Mouse (Mus musculus) limb, embryonic 15.5 days (tissue): ENCODE measurements at regions not wholly inside any gene's neighbourhood (a gene's known extent, or its start where the extent isn't known, plus 50 kb on each side); places are given as distances from the start of the nearest gene placed in this dataset.

Source experiments
- ATAC-seq: fragments of 200-750 bp; cut with Nextera tagmentation; 2 replicates; pipeline ENCODE4 v1.8.0; 2017; ENCODE audit warnings: low read depth, moderate TSS enrichment; ENCODE audit not compliant: insufficient number of reproducible peaks, low FRiP score, low TSS enrichment
- H3K27ac ChIP-seq: fragments of 300-500 bp; sonication (generic); 2 replicates; pipeline ENCODE4 v1.5.1; 2015; ENCODE audit warnings: moderate library complexity, mild to moderate bottlenecking, inconsistent platforms
- H3K27me3 ChIP-seq: fragments of 300-500 bp; sonication (generic); 2 replicates; pipeline ENCODE4 v1.6.1; 2015; ENCODE audit warnings: inconsistent platforms
- H3K36me3 ChIP-seq: fragments of 300-500 bp; sonication (generic); 2 replicates; pipeline ENCODE4 v1.6.1; 2015; ENCODE audit warnings: inconsistent platforms
- H3K4me1 ChIP-seq: fragments of 300-500 bp; sonication (generic); 2 replicates; pipeline ENCODE4 v1.6.1; 2015; ENCODE audit warnings: inconsistent platforms
- H3K4me2 ChIP-seq: fragments of 300-500 bp; sonication (generic); 2 replicates; pipeline ENCODE4 v1.6.1; 2015; ENCODE audit warnings: mild to moderate bottlenecking, inconsistent platforms
- H3K4me3 ChIP-seq: fragments of 300-500 bp; sonication (generic); 2 replicates; pipeline ENCODE4 v1.5.1; 2015; ENCODE audit warnings: mild to moderate bottlenecking, inconsistent platforms
- H3K9ac ChIP-seq: fragments of 300-500 bp; sonication (generic); 2 replicates; pipeline ENCODE4 v1.6.1; 2015; ENCODE audit warnings: inconsistent platforms
- H3K9me3 ChIP-seq: fragments of 300-500 bp; sonication (generic); 2 replicates; pipeline ENCODE4 v1.6.1; 2016; ENCODE audit warnings: inconsistent platforms
- WGBS: fragments of 180-500 bp; shearing (Covaris S2); methylation state at CpG from one replicate; pipeline ENCODE4 v1.1.7; 2015; 5-methylcytosine and 5-hydroxymethylcytosine counted together

DNA sequence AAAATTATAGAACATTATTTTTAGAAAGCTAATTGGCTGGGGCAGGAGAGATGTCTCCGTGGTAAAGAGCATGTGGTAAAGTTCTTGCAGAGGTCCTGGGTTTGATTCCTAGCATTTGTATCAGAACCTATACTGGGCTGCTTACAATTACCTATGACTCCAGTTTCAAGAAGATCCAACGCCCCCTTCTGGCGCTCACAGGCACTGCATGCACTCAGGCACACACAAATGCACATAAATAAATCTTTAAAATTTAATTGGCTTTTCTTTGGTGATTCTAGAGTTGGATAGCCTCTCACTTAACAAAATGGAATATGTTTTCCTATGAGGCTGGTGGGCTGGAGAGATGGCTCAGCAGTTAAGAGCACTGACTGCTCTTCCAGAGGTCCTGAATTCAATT lies 219.0 kb upstream of the Amigo2 start:
- no peak for ATAC-seq
- 60% methylated on average over 3 of the region's 3 CpGs for WGBS
- Histone ChIP-seq H3K9ac (no peak overlapping the region), H3K4me2 (no peak overlapping the region), H3K4me1 (peaks cover 14% of the 10 kb centered on the region), H3K9me3 (no peaks in the 10 kb centered on the region), H3K4me3 (no peak overlapping the region), H3K27ac (no peak overlapping the region), H3K27me3 (no peaks in the 10 kb centered on the region), H3K36me3 (no peaks in the 10 kb centered on the region)

DNA sequence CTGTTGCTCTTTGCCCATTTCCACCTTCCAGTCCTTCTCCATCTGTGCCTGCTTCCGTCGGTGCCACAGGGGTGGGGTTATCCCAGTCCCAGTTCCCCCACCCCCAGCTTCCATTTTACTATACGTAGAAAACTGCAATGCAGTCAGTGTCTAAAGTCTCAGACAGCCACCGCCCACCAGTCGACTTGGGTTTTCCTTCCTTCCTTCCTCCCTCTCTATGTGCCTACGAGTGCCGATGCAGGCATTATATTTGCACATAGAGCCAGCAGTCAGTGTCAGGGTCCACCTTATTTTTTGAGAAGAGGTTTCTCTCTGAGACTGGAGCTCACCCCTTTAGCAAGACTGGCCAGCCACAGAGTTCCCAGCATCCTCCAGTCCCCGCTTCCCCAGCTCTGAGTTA lies 218.3 kb upstream of the Amigo2 start:
- Histone ChIP-seq H3K9ac (no peak overlapping the region), H3K4me2 (no peak overlapping the region), H3K36me3 (no peaks in the 10 kb centered on the region), H3K27me3 (no peaks in the 10 kb centered on the region), H3K9me3 (no peaks in the 10 kb centered on the region), H3K4me3 (no peak overlapping the region), H3K4me1 (peaks cover 19% of the 10 kb centered on the region), H3K27ac (no peak overlapping the region)
- 74% methylated on average over 8 of the region's 8 CpGs for WGBS
- ATAC-seq, result no peak

DNA sequence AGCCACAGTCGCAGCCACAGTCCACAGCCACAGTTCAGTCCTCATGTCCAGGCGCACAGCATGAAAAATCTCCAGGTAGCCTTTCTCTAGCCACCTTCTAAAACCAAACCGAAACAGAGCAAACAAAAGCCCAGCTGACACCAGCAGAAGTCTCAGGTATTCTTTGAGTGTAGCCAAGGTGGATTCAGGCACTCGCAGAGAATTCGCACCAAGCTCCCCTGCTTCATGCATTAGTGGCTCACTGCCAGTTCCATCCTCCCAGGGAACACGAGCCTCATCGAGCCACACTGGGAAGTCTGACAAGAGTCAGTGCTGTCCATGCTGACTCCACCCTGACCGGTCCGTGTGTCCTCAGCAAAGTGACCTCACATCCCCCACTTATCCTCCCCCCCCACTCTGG lies 217.7 kb upstream of the Amigo2 start:
- no peak overlapping the region for H3K9ac ChIP-seq
- H3K4me3 ChIP-seq, result no peak overlapping the region
- peaks cover 18% of the 10 kb centered on the region; the same call in 1 of the 2 replicates for H3K4me1 ChIP-seq
- H3K4me2 ChIP-seq, result no peak overlapping the region
- H3K27ac ChIP-seq, result no peak overlapping the region
- peak; percentile 55; the same call in 1 of the 2 replicates for ATAC-seq
- H3K9me3 ChIP-seq, result no peaks in the 10 kb centered on the region
- 73% methylated on average over 9 of the region's 9 CpGs for WGBS
- H3K27me3 ChIP-seq, result no peaks in the 10 kb centered on the region
- H3K36me3 ChIP-seq, result no peaks in the 10 kb centered on the region

DNA sequence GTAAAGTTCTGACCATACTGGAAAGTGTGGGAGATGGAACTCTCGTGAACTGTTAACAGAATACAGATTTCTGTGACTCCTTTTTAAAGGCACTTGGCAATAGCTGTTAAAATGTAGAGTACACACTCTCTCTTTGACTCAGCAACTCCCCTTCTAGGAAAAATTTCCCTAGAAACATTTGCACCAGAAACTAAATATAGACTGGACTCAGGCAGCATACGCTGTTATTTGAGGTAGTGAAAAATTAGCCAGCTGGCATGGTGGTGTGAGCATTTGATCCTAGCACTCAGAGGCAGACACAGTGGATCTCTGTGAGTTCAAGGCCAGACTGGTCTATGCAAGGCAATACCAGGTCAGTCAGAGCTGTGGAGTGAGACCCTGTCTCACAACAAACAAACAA lies 215.5 kb upstream of the Amigo2 start:
- WGBS, result 29% methylated on average over 2 of the region's 2 CpGs
- ATAC-seq, result no peak
- H3K36me3 ChIP-seq, result no peaks in the 10 kb centered on the region
- H3K9ac ChIP-seq, result no peak overlapping the region
- H3K9me3 ChIP-seq, result no peaks in the 10 kb centered on the region
- H3K27me3 ChIP-seq, result no peaks in the 10 kb centered on the region
- H3K4me1 ChIP-seq, result peaks cover 25% of the 10 kb centered on the region; the same call in 1 of the 2 replicates
- no peak overlapping the region for H3K4me2 ChIP-seq
- H3K27ac ChIP-seq, result no peak overlapping the region; the same call in 1 of the 2 replicates
- H3K4me3 ChIP-seq, result no peak overlapping the region

DNA sequence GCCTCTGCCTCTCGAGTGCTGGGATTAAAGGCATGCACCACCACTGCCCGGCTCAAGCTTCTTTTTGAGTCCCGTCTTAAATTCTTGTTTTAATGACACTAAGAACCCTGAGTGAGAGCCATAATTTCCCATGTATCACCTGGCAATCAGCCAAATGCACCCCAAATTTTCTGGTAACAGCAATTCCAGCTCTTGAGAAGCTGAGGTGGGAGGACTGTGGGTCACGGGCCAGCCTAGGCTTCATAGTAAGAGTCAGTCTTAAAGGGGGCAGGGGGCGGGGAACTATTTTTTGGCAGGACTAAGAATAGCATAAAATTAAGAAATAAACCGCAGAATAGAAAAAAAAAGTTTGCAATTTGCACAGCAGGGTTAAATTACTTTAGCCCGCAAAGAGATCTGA lies 214.9 kb upstream of the Amigo2 start:
- no peak overlapping the region for H3K27ac ChIP-seq
- no peak overlapping the region for H3K9ac ChIP-seq
- no peak for ATAC-seq
- WGBS, result 63% methylated on average over 7 of the region's 7 CpGs
- no peak overlapping the region for H3K4me3 ChIP-seq
- peaks cover 25% of the 10 kb centered on the region; the same call in 1 of the 2 replicates for H3K4me1 ChIP-seq
- no peaks in the 10 kb centered on the region for H3K36me3 ChIP-seq
- H3K4me2 ChIP-seq, result no peak overlapping the region
- no peaks in the 10 kb centered on the region for H3K27me3 ChIP-seq
- no peaks in the 10 kb centered on the region for H3K9me3 ChIP-seq

DNA sequence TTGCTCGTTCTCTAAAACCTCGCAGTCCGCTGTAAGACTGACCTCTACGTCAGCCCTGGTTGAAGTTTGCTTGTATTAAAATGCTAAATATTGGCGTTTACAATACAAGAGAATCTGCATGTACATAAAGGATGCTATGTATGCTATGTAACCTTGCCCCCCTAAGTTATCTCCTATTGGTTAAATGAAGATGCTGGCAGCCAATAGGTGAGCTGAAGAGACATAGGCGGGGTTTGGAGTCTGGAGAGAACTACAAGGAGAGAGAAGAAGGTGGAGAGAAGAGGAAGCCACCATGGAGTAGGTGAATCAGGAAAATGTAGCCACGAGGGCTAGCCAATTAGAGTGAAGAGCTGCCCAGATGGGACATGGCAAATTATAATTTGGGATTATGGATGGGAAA lies 214.0 kb upstream of the Amigo2 start:
- WGBS, result 75% methylated on average over 7 of the region's 7 CpGs
- Histone ChIP-seq H3K9me3 (no peaks in the 10 kb centered on the region), H3K9ac (no peak overlapping the region), H3K27ac (no peak overlapping the region), H3K27me3 (no peaks in the 10 kb centered on the region), H3K4me3 (no peak overlapping the region), H3K36me3 (no peaks in the 10 kb centered on the region), H3K4me2 (no peak overlapping the region), H3K4me1 (peaks cover 25% of the 10 kb centered on the region; the same call in 1 of the 2 replicates)
- ATAC-seq, result no peak

DNA sequence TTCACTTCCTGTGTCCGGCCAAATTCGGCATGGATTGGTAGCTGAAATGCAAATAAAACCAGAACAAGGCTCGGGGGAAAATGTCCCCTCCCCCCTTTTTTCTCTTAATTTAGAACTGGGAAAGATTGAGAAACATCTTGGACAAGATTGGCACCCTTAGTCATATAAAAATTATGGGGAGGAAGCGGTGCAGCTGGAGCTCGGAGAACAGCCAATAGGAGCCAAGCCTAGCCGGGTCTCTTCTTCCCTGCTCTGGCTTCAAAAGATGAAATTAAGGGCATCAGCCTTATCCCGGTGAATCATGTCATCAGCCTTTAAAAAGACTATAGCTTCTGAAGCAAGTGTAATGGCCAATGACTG lies 213.3 kb upstream of the Amigo2 start:
- no peak overlapping the region for H3K9ac ChIP-seq
- H3K4me3 ChIP-seq, result no peak overlapping the region
- 52% methylated on average over 7 of the region's 7 CpGs for WGBS
- no peaks in the 10 kb centered on the region for H3K36me3 ChIP-seq
- H3K9me3 ChIP-seq, result no peaks in the 10 kb centered on the region
- H3K27me3 ChIP-seq, result no peaks in the 10 kb centered on the region
- no peak for ATAC-seq
- peaks cover 25% of the 10 kb centered on the region; the same call in 1 of the 2 replicates for H3K4me1 ChIP-seq
- no peak overlapping the region for H3K27ac ChIP-seq
- H3K4me2 ChIP-seq, result no peak overlapping the region

DNA sequence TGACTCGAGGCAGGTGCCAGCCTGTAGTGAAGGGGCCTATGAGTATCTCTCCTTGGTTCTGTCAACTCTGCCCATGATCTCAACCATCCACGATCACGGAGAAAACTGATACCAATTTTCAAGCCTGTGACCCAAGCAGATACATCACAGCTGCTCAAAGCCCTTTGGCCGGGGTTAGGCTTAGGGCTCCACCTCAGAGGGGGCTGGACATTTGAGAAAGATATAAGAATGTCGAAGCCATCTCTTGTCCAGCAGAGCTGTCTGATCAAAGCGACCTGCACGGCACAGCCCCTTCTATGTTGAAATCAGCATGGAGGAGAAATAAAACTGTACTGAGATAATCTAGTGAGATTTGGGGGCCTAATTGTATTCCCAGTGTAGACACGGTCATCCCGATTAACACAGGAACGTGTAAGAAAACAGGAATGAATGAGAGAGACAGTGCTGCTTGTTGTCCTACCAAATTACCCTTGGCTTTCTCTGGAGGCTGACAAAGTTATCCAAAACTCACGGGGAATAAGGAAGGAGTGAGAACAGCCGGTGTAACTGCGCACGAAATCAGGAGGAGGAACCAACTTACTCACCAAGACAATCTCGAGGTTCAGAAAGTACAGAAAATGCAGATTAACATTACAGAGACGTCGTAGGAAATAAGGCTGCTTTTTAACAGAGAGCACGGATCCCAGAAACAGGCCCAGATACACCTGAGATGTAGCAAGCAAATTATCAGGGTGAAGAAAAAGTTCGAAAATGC lies 212.7 kb upstream of the Amigo2 start:
- H3K4me2 ChIP-seq, result no peak overlapping the region
- H3K4me1 ChIP-seq, result peaks cover 23% of the 10 kb centered on the region; the same call in 1 of the 2 replicates
- H3K27ac ChIP-seq, result no peak overlapping the region
- H3K9me3 ChIP-seq, result no peaks in the 10 kb centered on the region
- H3K9ac ChIP-seq, result no peak overlapping the region
- no peak for ATAC-seq
- no peaks in the 10 kb centered on the region for H3K27me3 ChIP-seq
- no peaks in the 10 kb centered on the region for H3K36me3 ChIP-seq
- no peak overlapping the region for H3K4me3 ChIP-seq
- 80% methylated on average over 19 of the region's 19 CpGs for WGBS

DNA sequence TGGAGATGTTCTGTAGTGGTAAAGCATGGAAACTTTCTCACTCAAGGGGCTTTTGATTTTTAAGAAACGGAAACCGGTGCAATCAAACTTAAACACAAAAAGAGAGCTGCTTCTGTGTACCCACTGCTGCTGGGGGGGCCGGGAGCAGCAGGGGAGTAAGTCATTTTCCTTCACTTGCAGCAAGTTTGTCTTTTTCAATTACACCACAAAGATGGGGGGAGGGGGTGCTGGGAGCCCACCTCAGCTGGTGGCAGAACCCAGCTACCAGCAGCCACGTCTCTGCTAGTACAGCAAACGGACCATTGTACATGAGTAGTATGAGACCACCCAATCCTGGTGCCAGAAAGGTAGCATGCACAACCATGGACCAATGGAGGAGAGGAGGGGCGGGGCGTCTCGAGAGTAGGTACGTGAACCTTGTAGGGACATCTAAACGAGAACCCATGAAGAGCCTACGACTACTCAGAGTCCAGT lies 211.7 kb upstream of the Amigo2 start:
- 62% methylated on average over 11 of the region's 11 CpGs for WGBS
- 0 out of 2 replicates have a peak overlapping the region, but pooled peaks have one; percentile 14 for H3K4me2 ChIP-seq

DNA sequence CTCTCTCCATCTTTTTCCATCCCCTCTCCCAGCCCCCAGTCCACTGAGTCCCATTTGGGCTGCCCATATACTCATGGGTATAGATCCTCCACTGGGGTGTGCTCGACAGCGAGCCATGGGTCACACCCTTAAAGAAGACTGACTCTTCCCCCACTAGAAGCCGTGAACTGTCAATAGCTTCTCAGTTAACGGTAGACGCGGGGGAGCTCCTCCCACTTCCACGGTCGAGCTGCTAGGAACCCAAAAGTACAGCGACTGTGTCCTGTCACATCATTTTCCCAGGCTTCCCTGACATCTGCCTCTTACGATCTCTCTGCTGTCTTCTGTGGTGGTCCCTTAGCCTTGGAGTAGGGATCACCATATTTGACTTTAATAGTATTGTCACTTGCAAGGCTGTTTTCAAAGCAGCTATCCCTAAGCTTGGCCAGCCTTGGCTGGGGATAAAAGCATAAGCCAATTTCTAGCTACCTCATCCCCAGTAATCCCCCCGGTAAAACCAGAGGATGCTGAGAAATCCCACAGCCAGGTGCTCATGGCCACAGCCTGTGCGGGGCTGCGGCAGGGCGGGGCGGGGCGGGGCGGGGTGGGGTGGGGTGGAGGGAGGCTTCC lies 211.2 kb upstream of the Amigo2 start:
- Histone ChIP-seq H3K4me2 (0 out of 2 replicates have a peak overlapping the region, but pooled peaks have one; percentile 14), H3K36me3 (no peaks in the 10 kb centered on the region), H3K9me3 (no peaks in the 10 kb centered on the region), H3K27ac (no peak overlapping the region), H3K4me1 (peaks cover 20% of the 10 kb centered on the region; the same call in 1 of the 2 replicates), H3K9ac (no peak overlapping the region), H3K4me3 (no peak overlapping the region), H3K27me3 (no peaks in the 10 kb centered on the region)
- no peak for ATAC-seq
- 37% methylated on average over 17 of the region's 17 CpGs for WGBS

More for the DNA sequence above, 211.7 kb upstream of the Amigo2 start:
- no peaks in the 10 kb centered on the region for H3K27me3 ChIP-seq
- H3K27ac ChIP-seq, result no peak overlapping the region
- H3K9me3 ChIP-seq, result no peaks in the 10 kb centered on the region
- H3K9ac ChIP-seq, result no peak overlapping the region
- no peaks in the 10 kb centered on the region for H3K36me3 ChIP-seq
- no peak for ATAC-seq
- no peak overlapping the region for H3K4me3 ChIP-seq
- peaks cover 20% of the 10 kb centered on the region; the same call in 1 of the 2 replicates for H3K4me1 ChIP-seq

DNA sequence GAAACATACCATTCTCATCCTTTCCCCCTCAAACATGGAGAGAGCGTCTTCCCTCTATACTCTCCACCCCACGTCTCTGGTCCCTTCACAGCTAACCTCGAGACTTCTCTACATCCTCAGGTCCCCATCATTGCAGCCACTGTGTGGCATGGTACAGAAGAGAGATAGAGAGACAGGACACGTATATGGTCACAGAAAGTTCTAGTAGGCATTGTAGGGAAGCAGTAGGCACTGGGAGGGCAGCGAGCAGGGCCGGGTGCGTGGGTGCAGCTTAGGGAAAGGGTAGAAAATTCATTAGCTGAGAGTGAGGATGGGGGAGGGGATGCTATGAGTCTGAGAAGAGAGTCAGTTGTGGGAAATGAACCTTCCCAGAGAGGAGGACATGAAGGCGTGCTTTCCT lies 210.4 kb upstream of the Amigo2 start:
- H3K27me3 ChIP-seq, result no peaks in the 10 kb centered on the region
- H3K4me1 ChIP-seq, result peaks cover 20% of the 10 kb centered on the region; the same call in 1 of the 2 replicates
- no peaks in the 10 kb centered on the region for H3K9me3 ChIP-seq
- no peaks in the 10 kb centered on the region for H3K36me3 ChIP-seq
- H3K4me2 ChIP-seq, result no peak overlapping the region
- 80% methylated on average over 8 of the region's 8 CpGs for WGBS
- H3K27ac ChIP-seq, result no peak overlapping the region
- H3K4me3 ChIP-seq, result no peak overlapping the region
- ATAC-seq, result no peak
- no peak overlapping the region for H3K9ac ChIP-seq

DNA sequence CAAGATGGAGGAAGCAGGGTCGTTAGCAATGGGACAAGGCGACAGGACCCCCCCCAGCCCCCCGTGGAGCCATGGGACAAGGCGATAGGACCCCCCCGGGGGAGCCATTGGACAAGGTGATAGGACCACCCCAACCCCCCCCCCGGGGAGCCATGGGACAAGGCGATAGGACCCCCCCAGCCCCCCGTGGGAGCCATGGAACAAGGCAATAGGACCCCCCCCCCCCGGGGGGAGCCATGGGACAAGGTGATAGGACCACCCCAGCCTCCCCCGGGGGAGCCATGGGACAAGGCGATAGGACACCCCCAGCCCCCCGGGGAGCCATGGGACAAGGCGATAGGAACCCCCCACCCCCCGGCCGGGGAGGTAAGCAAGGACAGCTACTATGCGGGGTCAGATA lies 209.9 kb upstream of the Amigo2 start:
- Histone ChIP-seq H3K9me3 (no peaks in the 10 kb centered on the region), H3K9ac (no peak overlapping the region), H3K4me3 (no peak overlapping the region), H3K4me2 (no peak overlapping the region), H3K36me3 (no peaks in the 10 kb centered on the region), H3K4me1 (peaks cover 18% of the 10 kb centered on the region; the same call in 1 of the 2 replicates), H3K27ac (no peak overlapping the region), H3K27me3 (no peaks in the 10 kb centered on the region)
- 86% methylated on average over 16 of the region's 16 CpGs for WGBS
- no peak for ATAC-seq
